ENCODE assay signal across 10 mouse cellular contexts in genomic region chr6:30572456-30573311, GRCm38 (mm10). TPM values are rescaled to one million over a fixed set of nuclear protein-coding genes. Genes with fewer than 3 reads are reported as not detected.
A peak's percentile ranks its signal among the peaks of the same experiment; 100 is the strongest.
DNase-seq lines count a peak whose midpoint lies in the region; ATAC-seq and TF ChIP-seq lines count a peak whose summit lies in the region.
"Had no signal": no experiment of that assay in that cellular context is flagged by ENCODE, and none has a peak within 500 bp of the region (broad histone marks: within the 10 kb centered on the region; RNA-seq: fewer than 3 reads in every experiment).

No protein-coding gene starts in this region.

- H3K79me2 ChIP-seq in heart, adult 2 months (replicated peaks; ENCODE audit: control insufficient read depth, insufficient read depth, low read length): no peaks in the 10 kb centered on the region

- TF ChIP-seq POLR2A in heart, adult 2 months (IDR thresholded peaks at IDR 0.05; ENCODE audit: insufficient read depth, low read depth, low read length): no peak

- no peaks in the 10 kb centered on the region for H3K27me3 ChIP-seq in intestine, embryonic 14.5 days (replicated peaks; ENCODE audit: control insufficient read depth, insufficient read depth, low read length)
- H3K27me3 ChIP-seq in intestine, postnatal 0 days (replicated peaks; ENCODE audit: control insufficient read depth, insufficient read depth, low read length): no peaks in the 10 kb centered on the region
- H3K27me3 ChIP-seq in heart, adult 2 months (ENCODE audit: control insufficient read depth, insufficient read depth, low read length): no peaks in the 10 kb centered on the region
- H3K27me3 ChIP-seq in lung, postnatal 0 days (replicated peaks; ENCODE audit: insufficient read depth, low read length): no peaks in the 10 kb centered on the region

- ATAC-seq in intestine, embryonic 14.5 days (replicated peaks; ENCODE audit: low FRiP score, low TSS enrichment, low read depth): peak; percentile 33; the same call in 1 of the 2 replicates
- no peak for ATAC-seq in intestine, postnatal 0 days
- peak; percentile 97 for ATAC-seq in lung, postnatal 0 days

- TF ChIP-seq EP300 in heart, adult 2 months (IDR thresholded peaks at IDR 0.05; ENCODE audit: insufficient read depth, low read depth, low read length): peak; percentile 66; the same call in 1 of the 2 replicates
- peak; percentile 72 for TF ChIP-seq EP300 in lung, postnatal 0 days (IDR thresholded peaks at IDR 0.05)

- H3K36me3 ChIP-seq in intestine, embryonic 14.5 days (ENCODE audit: control insufficient read depth, insufficient read depth, low read length): no peaks in the 10 kb centered on the region
- no peaks in the 10 kb centered on the region for H3K36me3 ChIP-seq in intestine, postnatal 0 days (ENCODE audit: control insufficient read depth, insufficient read depth)
- no peaks in the 10 kb centered on the region for H3K36me3 ChIP-seq in heart, adult 2 months (ENCODE audit: control insufficient read depth, insufficient read depth, low read length)
- H3K36me3 ChIP-seq in lung, postnatal 0 days (ENCODE audit: insufficient read depth, low read length): no peaks in the 10 kb centered on the region

- H3K4me1 ChIP-seq in intestine, embryonic 14.5 days (replicated peaks; ENCODE audit: control insufficient read depth, insufficient read depth, low read length): peaks cover 21% of the 10 kb centered on the region
- H3K4me1 ChIP-seq in intestine, postnatal 0 days (replicated peaks; ENCODE audit: control insufficient read depth, insufficient read depth, low read length): no peaks in the 10 kb centered on the region
- no peaks in the 10 kb centered on the region; the same call in 1 of the 2 replicates for H3K4me1 ChIP-seq in heart, adult 2 months (ENCODE audit: control insufficient read depth, insufficient read depth, low read length)
- H3K4me1 ChIP-seq in lung, postnatal 0 days (ENCODE audit: insufficient read depth, low read depth, low read length): peaks cover 3% of the 10 kb centered on the region; the same call in 1 of the 2 replicates

- no peak overlapping the region for H3K4me3 ChIP-seq in intestine, embryonic 14.5 days (ENCODE audit: low read depth, low read length)
- H3K4me3 ChIP-seq in intestine, postnatal 0 days (ENCODE audit: low read depth, low read length): no peak overlapping the region
- no peak overlapping the region for H3K4me3 ChIP-seq in heart, adult 2 months
- no peak overlapping the region for H3K4me3 ChIP-seq in lung, postnatal 0 days (ENCODE audit: low read depth, low read length)

- H3K27ac ChIP-seq in intestine, embryonic 14.5 days (ENCODE audit: low read depth): peak overlapping the region; percentile 79
- no peak overlapping the region for H3K27ac ChIP-seq in intestine, postnatal 0 days (ENCODE audit: low read depth, low read length)
- no peak overlapping the region; the same call in 1 of the 2 replicates for H3K27ac ChIP-seq in heart, adult 2 months
- no peak overlapping the region for H3K27ac ChIP-seq in lung, postnatal 0 days (ENCODE audit: low read length)

- no peak overlapping the region for H3K4me2 ChIP-seq in intestine, embryonic 14.5 days (ENCODE audit: low read length)
- H3K4me2 ChIP-seq in intestine, postnatal 0 days (replicated peaks; ENCODE audit: low read depth): no peak overlapping the region
- no peak overlapping the region for H3K4me2 ChIP-seq in lung, postnatal 0 days (replicated peaks; ENCODE audit: low read depth, low read length)

- H3K9me3 ChIP-seq in intestine, embryonic 14.5 days (ENCODE audit: control insufficient read depth, low read length): no peaks in the 10 kb centered on the region
- H3K9me3 ChIP-seq in intestine, postnatal 0 days (ENCODE audit: control insufficient read depth): no peaks in the 10 kb centered on the region
- no peaks in the 10 kb centered on the region for H3K9me3 ChIP-seq in lung, postnatal 0 days (ENCODE audit: low read length)

- peak; percentile 67 for DNase-seq in intestine, embryonic 14.5 days (ENCODE audit: low spot score)
- peak; percentile 36 to 60 for DNase-seq in heart, adult 2 months
- DNase-seq in layer of hippocampus, adult 8-10 months (ENCODE audit: low spot score in 2 of 2): peak; percentile 78 to 85
- peak; percentile 90 for DNase-seq in lung, postnatal 0 days (ENCODE audit: low spot score)
- DNase-seq in right cerebral cortex, postnatal 14 days: peak; percentile 69
- no peak for DNase-seq in urinary bladder, postnatal 10 days (ENCODE audit: low spot score)
- no peak for DNase-seq in cerebellum, postnatal 36 days

- intact Hi-C loops in heart, adult 2 months (cut with DNase I): no loop called here

- no peak overlapping the region for H3K9ac ChIP-seq in intestine, embryonic 14.5 days (ENCODE audit: low read length)
- H3K9ac ChIP-seq in intestine, postnatal 0 days (ENCODE audit: low read depth, low read length): no peak overlapping the region
- H3K9ac ChIP-seq in heart, adult 2 months (ENCODE audit: low read depth, low read length): no peak overlapping the region
- no peak overlapping the region for H3K9ac ChIP-seq in lung, postnatal 0 days (replicated peaks; ENCODE audit: low read depth)

- 49% methylated on average over 20 of the region's 20 CpGs for WGBS in intestine, embryonic 14.5 days
- 66% methylated on average over 20 of the region's 20 CpGs for WGBS in intestine, postnatal 0 days
- WGBS in heart, adult 2 months: 46% methylated on average over 20 of the region's 20 CpGs
- 42% methylated on average over 20 of the region's 20 CpGs for WGBS in lung, postnatal 0 days

- no peak for TF ChIP-seq CTCF in intestine, postnatal 0 days (IDR thresholded peaks at IDR 0.05; ENCODE audit: low read depth)
- TF ChIP-seq CTCF in heart, adult 2 months (IDR thresholded peaks at IDR 0.05): no peak
- TF ChIP-seq CTCF in lung, postnatal 0 days (IDR thresholded peaks at IDR 0.05): no peak

RNA-seq across cellular contexts. Expression of gene Cpa4, which starts 4.5 kb away (rescaled TPM):
- polyA plus RNA-seq in intestine, embryonic 14.5 days (2014; fragmentation: Nextera tagmentation; extraction: Ambion mirVana): 0.73 and 0.93 TPM in 2 replicates
- 0.04 and 0.07 TPM in 2 replicates for polyA plus RNA-seq in intestine, postnatal 0 days (2015; fragmentation: Nextera tagmentation; extraction: Ambion mirVana)
- total RNA-seq in heart, adult 2 months (2021): not detected
- polyA plus RNA-seq in heart, adult 2 months (2012; rRNA removed): not detected in 2 replicates
- under 1 TPM in 2 of 4 experiments, not detected in 2; 0.13 to 0.16 TPM for total RNA-seq in layer of hippocampus, adult 8-10 months (2022)
- 0.05 and 0.07 TPM in 2 replicates for polyA plus RNA-seq in lung, postnatal 0 days (2015; fragmentation: Nextera tagmentation; extraction: Ambion mirVana)
- total RNA-seq: common myeloid progenitor, adult 5-6 weeks; neutrophil, adult 5-6 weeks had no signal

RNA-seq across cellular contexts. Expression of gene Cpa2, which starts 31.3 kb away (rescaled TPM):
- polyA plus RNA-seq in intestine, embryonic 14.5 days (2014; fragmentation: Nextera tagmentation; extraction: Ambion mirVana): 1.8 and 206 TPM in 2 replicates
- polyA plus RNA-seq in intestine, postnatal 0 days (2015; fragmentation: Nextera tagmentation; extraction: Ambion mirVana): 2.9 and 3.3 TPM in 2 replicates
- total RNA-seq in heart, adult 2 months (2021): not detected
- 0.12 TPM in 1 of 2 replicates, not detected in the other for polyA plus RNA-seq in heart, adult 2 months (2012; rRNA removed)
- total RNA-seq in layer of hippocampus, adult 8-10 months (2022): 1 to 10 TPM; 1.4 to 2.5 (median 1.9) TPM
- polyA plus RNA-seq in lung, postnatal 0 days (2015; fragmentation: Nextera tagmentation; extraction: Ambion mirVana): 2.7 and 3.0 TPM in 2 replicates
- total RNA-seq: common myeloid progenitor, adult 5-6 weeks; neutrophil, adult 5-6 weeks had no signal

RNA-seq across cellular contexts. Expression of gene Cpa5, which starts 38.1 kb away (rescaled TPM):
- 0.19 and 0.23 TPM in 2 replicates for polyA plus RNA-seq in intestine, embryonic 14.5 days (2014; fragmentation: Nextera tagmentation; extraction: Ambion mirVana)
- polyA plus RNA-seq in intestine, postnatal 0 days (2015; fragmentation: Nextera tagmentation; extraction: Ambion mirVana): not detected in 2 replicates
- total RNA-seq in heart, adult 2 months (2021): not detected
- not detected in 2 replicates for polyA plus RNA-seq in heart, adult 2 months (2012; rRNA removed)
- total RNA-seq in layer of hippocampus, adult 8-10 months (2022): not detected
- polyA plus RNA-seq in lung, postnatal 0 days (2015; fragmentation: Nextera tagmentation; extraction: Ambion mirVana): not detected in 2 replicates
- total RNA-seq: common myeloid progenitor, adult 5-6 weeks; neutrophil, adult 5-6 weeks had no signal

Comparison
In these comparisons a context has a peak if more than half of its experiments do, and no peak if none do; other contexts are left out.
1. DNase-seq: peak in intestine, embryonic 14.5 days (single experiment), heart, adult 2 months (2 of 2), layer of hippocampus, adult 8-10 months (2 of 2), lung, postnatal 0 days (single experiment) and right cerebral cortex, postnatal 14 days (single experiment); none in urinary bladder, postnatal 10 days (single experiment) and cerebellum, postnatal 36 days (0 of 2).